Mouse (Mus musculus) embryonic facial prominence, embryonic 12.5 days (tissue): Measurements from ENCODE around the gene Rabgap1l. TPM values are rescaled to one million over a fixed set of nuclear protein-coding genes. Genes with fewer than 3 reads are reported as not detected.

Experiments used
- ATAC-seq: fragments of 200-750 bp; cut with Nextera tagmentation; 2 replicates; pipeline ENCODE4 v1.8.0; 2017; ENCODE audit not compliant: insufficient number of reproducible peaks, insufficient read depth, low FRiP score, low TSS enrichment
- H3K27ac ChIP-seq: fragments of 300-500 bp; sonication (generic); 2 replicates; pipeline ENCODE4 v1.5.1; 2016; ENCODE audit warnings: mild to moderate bottlenecking
- H3K27me3 ChIP-seq: fragments of 300-500 bp; sonication (generic); 2 replicates; pipeline ENCODE4 v1.6.1; 2016; ENCODE audit warnings: mild to moderate bottlenecking, moderate library complexity
- H3K36me3 ChIP-seq: fragments of 300-500 bp; sonication (generic); 2 replicates; pipeline ENCODE4 v1.6.1; 2016; ENCODE audit warnings: mild to moderate bottlenecking
- H3K4me1 ChIP-seq: fragments of 300-500 bp; sonication (generic); 2 replicates; pipeline ENCODE4 v1.6.1; 2016
- H3K4me2 ChIP-seq: fragments of 300-500 bp; sonication (generic); replicated peaks from 2 replicates; pipeline ENCODE4 v1.6.1; 2016; ENCODE audit warnings: mild to moderate bottlenecking, moderate library complexity
- H3K4me3 ChIP-seq: fragments of 300-500 bp; sonication (generic); 2 replicates; pipeline ENCODE4 v1.5.1; 2016; ENCODE audit warnings: mild to moderate bottlenecking
- H3K9ac ChIP-seq: fragments of 300-500 bp; sonication (generic); 2 replicates; pipeline ENCODE4 v1.6.1; 2016; ENCODE audit warnings: mild to moderate bottlenecking, moderate library complexity
- H3K9me3 ChIP-seq: fragments of 300-500 bp; sonication (generic); 2 replicates; pipeline ENCODE4 v1.6.1; 2016; ENCODE audit warnings: mild to moderate bottlenecking, moderate library complexity
- WGBS: fragments of 180-500 bp; shearing (Covaris S2); methylation state at CpG from one replicate; pipeline ENCODE4 v1.1.7; 2016; 5-methylcytosine and 5-hydroxymethylcytosine counted together
- polyA plus RNA-seq: library from polyadenylated mRNA; unstranded; fragments of >200 nt; fragmentation: Nextera tagmentation; extraction: Ambion mirVana; gene quantifications from 2 replicates; pipeline ENCODE4 v1.2.1, GENCODE M21; 2016

Rabgap1l gene
- polyA plus RNA-seq, 1 experiment from 2014 or later, result 18.4 TPM

GRCm38 (mm10) chr1:160785681-160786225 is 7.3 kb downstream of the Rabgap1l start:
- Histone ChIP-seq H3K36me3 (no peaks in the 10 kb centered on the region), H3K4me3 (no peak overlapping the region), H3K9me3 (no peaks in the 10 kb centered on the region), H3K27me3 (no peaks in the 10 kb centered on the region), H3K4me1 (0 out of 2 replicates have a peak, but pooled peaks cover 3% of the 10 kb centered on the region), H3K4me2 (no peak overlapping the region), H3K27ac (no peak overlapping the region), H3K9ac (no peak overlapping the region)
- no peak for ATAC-seq
- WGBS, result 76% methylated on average over 4 of the region's 4 CpGs

GRCm38 (mm10) chr1:160784122-160784521 is 8.9 kb downstream of the Rabgap1l start:
- ATAC-seq, result no peak
- H3K27ac ChIP-seq, result no peak overlapping the region
- H3K4me2 ChIP-seq, result no peak overlapping the region
- no peak overlapping the region for H3K4me3 ChIP-seq
- no peaks in the 10 kb centered on the region for H3K36me3 ChIP-seq
- 90% methylated on average over 1 of the region's 1 CpGs for WGBS
- no peaks in the 10 kb centered on the region for H3K27me3 ChIP-seq
- H3K9ac ChIP-seq, result no peak overlapping the region
- H3K9me3 ChIP-seq, result no peaks in the 10 kb centered on the region
- 0 out of 2 replicates have a peak, but pooled peaks cover 3% of the 10 kb centered on the region for H3K4me1 ChIP-seq

DNA sequence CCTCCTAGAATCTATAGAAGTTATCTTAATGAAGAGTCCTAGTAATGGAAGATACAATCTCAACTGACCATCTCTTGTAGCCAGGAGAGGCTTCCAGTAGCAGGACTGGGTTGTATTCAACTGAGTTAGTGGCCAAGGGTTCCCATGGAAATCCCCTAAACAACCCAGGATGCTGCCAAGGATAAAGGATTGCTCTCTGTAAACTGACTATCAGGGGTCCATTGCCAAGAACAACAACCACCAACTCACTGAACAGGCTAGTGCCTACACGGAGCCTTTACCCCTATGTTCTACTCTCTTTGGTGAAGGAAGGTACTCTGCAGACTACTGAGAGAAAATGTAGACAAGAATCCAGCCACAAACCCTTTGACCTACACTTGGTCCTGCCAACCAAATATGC is 18.8 kb downstream of the Rabgap1l start:
- ATAC-seq, result no peak
- no peak overlapping the region for H3K27ac ChIP-seq
- no peaks in the 10 kb centered on the region for H3K27me3 ChIP-seq
- WGBS, result 90% methylated on average over 1 of the region's 1 CpGs
- H3K9me3 ChIP-seq, result no peaks in the 10 kb centered on the region
- no peaks in the 10 kb centered on the region for H3K36me3 ChIP-seq
- no peak overlapping the region for H3K9ac ChIP-seq
- H3K4me3 ChIP-seq, result no peak overlapping the region
- H3K4me2 ChIP-seq, result no peak overlapping the region
- no peaks in the 10 kb centered on the region for H3K4me1 ChIP-seq

GRCm38 (mm10) chr1:160765565-160765964 is 27.4 kb downstream of the Rabgap1l start:
- no peaks in the 10 kb centered on the region for H3K27me3 ChIP-seq
- H3K36me3 ChIP-seq, result no peaks in the 10 kb centered on the region
- H3K4me1 ChIP-seq, result no peaks in the 10 kb centered on the region; the same call in 1 of the 2 replicates
- no peak overlapping the region for H3K9ac ChIP-seq
- H3K4me2 ChIP-seq, result no peak overlapping the region
- no peak overlapping the region for H3K4me3 ChIP-seq
- 84% methylated on average over 2 of the region's 2 CpGs for WGBS
- H3K27ac ChIP-seq, result no peak overlapping the region
- ATAC-seq, result no peak
- H3K9me3 ChIP-seq, result no peaks in the 10 kb centered on the region

GRCm38 (mm10) chr1:160758243-160758642 is 34.8 kb downstream of the Rabgap1l start:
- H3K27me3 ChIP-seq, result no peaks in the 10 kb centered on the region
- no peak overlapping the region for H3K4me3 ChIP-seq
- H3K4me2 ChIP-seq, result no peak overlapping the region
- H3K27ac ChIP-seq, result no peak overlapping the region
- no peaks in the 10 kb centered on the region for H3K9me3 ChIP-seq
- no peak for ATAC-seq
- H3K36me3 ChIP-seq, result no peaks in the 10 kb centered on the region
- no peaks in the 10 kb centered on the region for H3K4me1 ChIP-seq
- 14% methylated on average over 3 of the region's 3 CpGs for WGBS
- no peak overlapping the region for H3K9ac ChIP-seq

DNA sequence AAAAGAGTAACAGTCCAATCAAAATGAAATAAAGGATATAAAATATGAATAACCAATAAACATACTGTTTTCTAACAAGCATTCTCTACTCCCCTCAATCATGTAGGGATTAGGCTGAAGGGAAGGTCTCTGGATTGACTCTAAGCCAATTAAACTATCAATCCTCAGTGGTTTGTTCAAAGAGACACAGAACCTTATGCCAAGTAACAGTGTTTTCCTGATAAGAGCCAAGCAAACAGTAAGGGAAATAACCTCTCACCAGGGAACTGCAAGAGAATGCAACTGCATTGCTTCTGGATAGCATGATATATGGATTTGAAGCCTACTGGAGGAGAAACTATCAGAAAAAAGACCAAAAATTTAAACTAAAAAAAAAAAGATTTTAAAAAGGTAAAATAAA is 37.7 kb downstream of the Rabgap1l start:
- Histone ChIP-seq H3K4me1 (no peaks in the 10 kb centered on the region), H3K9ac (no peak overlapping the region), H3K27me3 (no peaks in the 10 kb centered on the region), H3K9me3 (no peaks in the 10 kb centered on the region), H3K4me3 (no peak overlapping the region), H3K4me2 (no peak overlapping the region), H3K36me3 (no peaks in the 10 kb centered on the region), H3K27ac (no peak overlapping the region)
- ATAC-seq, result no peak

DNA sequence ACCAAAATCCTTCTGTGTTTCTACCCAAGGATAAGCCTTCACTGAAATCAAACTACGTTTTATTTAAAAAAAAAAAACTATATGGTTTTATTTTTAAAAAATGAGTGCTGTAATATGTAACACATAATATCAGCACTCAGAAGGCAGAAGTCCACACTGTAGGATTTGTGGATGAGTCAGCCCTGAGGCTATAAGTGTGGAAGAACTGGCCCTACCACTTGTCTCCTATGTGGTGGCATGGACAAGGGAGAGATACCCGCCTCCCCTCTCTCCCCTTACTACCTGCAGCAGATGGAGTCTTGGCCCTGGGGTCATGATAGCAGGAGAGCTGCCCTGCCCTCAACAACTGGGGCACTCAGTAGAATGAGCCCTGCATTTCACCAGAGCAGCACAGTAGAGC is 42.4 kb downstream of the Rabgap1l start:
- Histone ChIP-seq H3K27ac (no peak overlapping the region), H3K4me2 (no peak overlapping the region), H3K9me3 (no peaks in the 10 kb centered on the region), H3K9ac (no peak overlapping the region), H3K27me3 (no peaks in the 10 kb centered on the region), H3K36me3 (no peaks in the 10 kb centered on the region), H3K4me3 (no peak overlapping the region), H3K4me1 (no peaks in the 10 kb centered on the region)
- no peak for ATAC-seq
- WGBS, result 81% methylated on average over 2 of the region's 2 CpGs

DNA sequence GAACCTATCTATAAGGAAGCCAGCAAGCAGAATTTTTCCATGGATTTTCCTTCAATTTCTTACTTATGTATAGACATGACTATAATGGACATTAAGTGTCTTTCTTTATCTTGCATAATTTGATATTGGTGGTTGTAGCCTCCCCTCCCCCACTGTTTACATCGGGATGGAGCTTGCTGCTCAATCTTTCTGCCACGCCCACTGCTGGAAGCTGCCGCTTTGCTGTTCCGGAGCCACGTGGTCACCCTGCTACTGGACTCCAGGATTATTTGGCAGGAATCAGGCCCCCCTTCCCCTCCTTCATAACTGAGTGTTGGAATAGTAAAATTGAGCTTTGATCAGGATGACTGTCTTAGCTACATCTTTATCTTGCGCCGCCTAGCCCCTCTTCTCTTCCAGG is 46.2 kb downstream of the Rabgap1l start:
- H3K36me3 ChIP-seq, result no peaks in the 10 kb centered on the region
- H3K27me3 ChIP-seq, result no peaks in the 10 kb centered on the region
- ATAC-seq, result no peak
- no peak overlapping the region for H3K9ac ChIP-seq
- 34% methylated on average over 7 of the region's 7 CpGs for WGBS
- no peaks in the 10 kb centered on the region for H3K9me3 ChIP-seq
- no peak overlapping the region for H3K27ac ChIP-seq
- no peak overlapping the region for H3K4me2 ChIP-seq
- no peak overlapping the region for H3K4me3 ChIP-seq
- 0 out of 2 replicates have a peak, but pooled peaks cover 3% of the 10 kb centered on the region for H3K4me1 ChIP-seq

- no peaks in the 10 kb centered on the region for H3K9me3 ChIP-seq
- no peak overlapping the region for H3K9ac ChIP-seq
- no peak overlapping the region for H3K4me2 ChIP-seq
- no peaks in the 10 kb centered on the region for H3K36me3 ChIP-seq
- WGBS, result 82% methylated on average over 7 of the region's 7 CpGs
- H3K27ac ChIP-seq, result no peak overlapping the region
- no peak for ATAC-seq
- H3K4me3 ChIP-seq, result no peak overlapping the region
- H3K4me1 ChIP-seq, result 0 out of 2 replicates have a peak, but pooled peaks cover 3% of the 10 kb centered on the region
- no peaks in the 10 kb centered on the region for H3K27me3 ChIP-seq
These were observed 47.6 kb downstream of the Rabgap1l start for GRCm38 (mm10) chr1:160745238-160745930.

DNA sequence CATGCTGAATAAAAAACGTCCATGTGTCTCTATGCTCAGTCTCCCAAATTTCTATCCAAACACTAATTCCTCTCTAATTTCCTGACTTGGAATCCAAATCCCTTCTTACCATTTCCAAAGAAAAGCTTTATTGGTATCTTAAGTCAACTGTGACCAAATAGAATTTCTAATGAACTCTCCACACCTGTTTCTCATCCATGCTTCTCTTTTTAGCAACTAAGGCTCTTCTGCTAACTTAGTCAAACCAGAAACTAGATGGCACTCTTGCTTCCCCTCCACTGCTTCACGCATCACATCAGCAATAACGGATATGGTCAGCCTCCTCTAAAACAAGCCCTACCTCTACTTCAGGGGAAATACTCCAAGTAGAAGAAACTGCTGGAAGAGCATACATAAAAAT is 49.0 kb downstream of the Rabgap1l start:
- H3K9ac ChIP-seq, result no peak overlapping the region
- 46% methylated on average over 3 of the region's 3 CpGs for WGBS
- H3K36me3 ChIP-seq, result no peaks in the 10 kb centered on the region
- no peak overlapping the region for H3K4me3 ChIP-seq
- no peaks in the 10 kb centered on the region for H3K9me3 ChIP-seq
- no peaks in the 10 kb centered on the region for H3K27me3 ChIP-seq
- no peak overlapping the region for H3K27ac ChIP-seq
- no peak overlapping the region for H3K4me2 ChIP-seq
- H3K4me1 ChIP-seq, result 0 out of 2 replicates have a peak, but pooled peaks cover 3% of the 10 kb centered on the region
- ATAC-seq, result no peak

GRCm38 (mm10) chr1:160743229-160743628 is 49.8 kb downstream of the Rabgap1l start:
- Histone ChIP-seq H3K4me3 (no peak overlapping the region), H3K9ac (no peak overlapping the region), H3K9me3 (no peaks in the 10 kb centered on the region), H3K4me1 (0 out of 2 replicates have a peak, but pooled peaks cover 3% of the 10 kb centered on the region), H3K27ac (no peak overlapping the region), H3K36me3 (no peaks in the 10 kb centered on the region), H3K27me3 (no peaks in the 10 kb centered on the region), H3K4me2 (no peak overlapping the region)
- WGBS, result 8% methylated on average over 2 of the region's 2 CpGs
- ATAC-seq, result no peak

DNA sequence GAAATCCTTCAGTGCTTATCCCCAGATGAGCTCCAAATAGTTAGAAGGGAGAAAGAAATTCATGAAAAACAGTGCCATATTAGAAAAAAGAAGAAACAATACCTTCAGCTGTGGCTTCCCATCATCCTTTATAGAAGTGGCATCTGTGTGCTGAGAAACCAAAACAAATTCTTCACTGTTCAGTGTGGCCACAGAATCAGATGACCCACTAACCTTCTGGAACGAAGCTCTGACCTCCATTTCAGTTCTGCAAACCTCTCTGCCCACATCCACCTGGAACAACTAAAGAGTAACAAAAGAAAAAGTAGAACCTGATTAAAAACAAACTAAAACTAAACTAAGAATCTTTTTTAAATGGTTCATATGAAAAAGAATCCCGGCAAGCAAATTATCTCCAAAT is 52.4 kb downstream of the Rabgap1l start:
- no peak for ATAC-seq
- Histone ChIP-seq H3K27me3 (no peaks in the 10 kb centered on the region), H3K4me3 (no peak overlapping the region), H3K4me2 (no peak overlapping the region), H3K36me3 (no peaks in the 10 kb centered on the region), H3K9me3 (no peaks in the 10 kb centered on the region), H3K9ac (no peak overlapping the region), H3K4me1 (0 out of 2 replicates have a peak, but pooled peaks cover 3% of the 10 kb centered on the region), H3K27ac (no peak overlapping the region)
- 37% methylated on average over 2 of the region's 2 CpGs for WGBS
